Mouse (Mus musculus): ENCODE results near the gene Gm5072.
"Not testable (repeated sequence)": the region's sequence is repeated elsewhere in the genome, so short reads cannot be mapped to it uniquely, and the experiment has no call there.

- TF ChIP-seq POLR2A, CTCF (IDR thresholded peaks at IDR 0.05; ENCODE audit: extremely low read depth, insufficient read depth, low read length): not testable (repeated sequence)
Measured at GRCm38 (mm10) chrX:91392200-91392599, at the start of gene Gm5072.
